Mouse (Mus musculus): ENCODE data around the gene Slc1a1.

GRCm38 (mm10) chr19:28883126-28883525, 48.3 kb downstream of the Slc1a1 start:
- TF ChIP-seq GATA1 (IDR thresholded peaks at IDR 0.05; ENCODE audit: low read length) (no peak), TAL1 (IDR thresholded peaks at IDR 0.05; ENCODE audit: low read length) (no peak)

Measured in erythroblast, embryonic 14.5 days (primary cell).